Mouse (Mus musculus) heart, adult 10 weeks (tissue): ENCODE measurements around the gene Mt3. TPM values are rescaled to one million over a fixed set of nuclear protein-coding genes. Genes with fewer than 3 reads are reported as not detected.

ENCODE experiments used
- polyA plus RNA-seq: library from polyadenylated mRNA; stranded (reverse); fragments of 350-450 nt; fragmentation: Illumina TruSeq; extraction: RNeasy Lipid Tissue Mini Kit (QIAGEN cat#74804); gene quantifications from one replicate; pipeline ENCODE4 v1.2.3, GENCODE M21; 2014; ENCODE audit warnings: low read depth, low replicate concordance

Gene Mt3
- 8.0 TPM for polyA plus RNA-seq

GRCm38 (mm10) chr8:94152513-94153300 lies at the start of gene Mt3:
Gene Mt3, plus strand, starts transcription at chr8:94152607.

GRCm38 (mm10) chr8:94136933-94137332 lies 15.5 kb upstream of the Mt3 start, which contains the start of gene Mt4:
Gene Mt4, plus strand, starts transcription at chr8:94137197.

DNA sequence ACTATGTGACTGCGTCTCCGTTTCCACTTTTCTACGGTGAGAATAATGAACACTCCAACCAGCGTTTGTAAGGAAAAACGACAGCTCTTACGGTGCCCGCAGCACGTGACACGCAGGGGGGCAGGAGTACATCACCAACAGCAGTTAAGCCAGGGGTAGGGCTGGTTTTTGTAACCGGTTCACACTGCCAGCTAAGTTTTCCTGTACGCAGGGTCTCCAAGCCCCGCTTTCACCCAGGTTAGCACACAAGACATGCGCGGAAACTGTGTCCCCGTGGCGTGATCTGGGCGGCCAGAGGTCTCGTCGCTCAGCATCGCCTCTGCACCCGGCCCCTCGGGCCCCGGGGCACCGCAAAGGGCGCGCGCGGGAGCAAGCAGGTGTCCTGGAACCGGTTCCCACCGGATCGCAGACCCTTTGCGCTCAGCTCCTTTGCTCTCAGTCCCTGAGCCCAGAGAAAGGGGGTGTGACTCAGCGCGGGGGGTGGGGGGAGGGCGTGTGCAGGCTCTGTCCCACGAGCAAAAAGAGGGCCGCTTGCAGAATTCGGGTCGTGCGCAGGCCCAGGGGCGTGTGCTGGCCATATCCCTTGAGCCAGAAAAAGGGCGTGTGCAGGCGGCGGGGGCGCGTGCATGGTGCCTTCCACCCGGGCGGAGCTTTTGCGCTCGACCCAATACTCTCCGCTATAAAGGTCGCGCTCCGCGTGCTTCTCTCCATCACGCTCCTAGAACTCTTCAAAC lies 19.8 kb downstream of the Mt3 start, which contains the start of gene Mt2:
Mt2 (plus strand) TSS at position 590 of the 734 bp plus-strand sequence.

DNA sequence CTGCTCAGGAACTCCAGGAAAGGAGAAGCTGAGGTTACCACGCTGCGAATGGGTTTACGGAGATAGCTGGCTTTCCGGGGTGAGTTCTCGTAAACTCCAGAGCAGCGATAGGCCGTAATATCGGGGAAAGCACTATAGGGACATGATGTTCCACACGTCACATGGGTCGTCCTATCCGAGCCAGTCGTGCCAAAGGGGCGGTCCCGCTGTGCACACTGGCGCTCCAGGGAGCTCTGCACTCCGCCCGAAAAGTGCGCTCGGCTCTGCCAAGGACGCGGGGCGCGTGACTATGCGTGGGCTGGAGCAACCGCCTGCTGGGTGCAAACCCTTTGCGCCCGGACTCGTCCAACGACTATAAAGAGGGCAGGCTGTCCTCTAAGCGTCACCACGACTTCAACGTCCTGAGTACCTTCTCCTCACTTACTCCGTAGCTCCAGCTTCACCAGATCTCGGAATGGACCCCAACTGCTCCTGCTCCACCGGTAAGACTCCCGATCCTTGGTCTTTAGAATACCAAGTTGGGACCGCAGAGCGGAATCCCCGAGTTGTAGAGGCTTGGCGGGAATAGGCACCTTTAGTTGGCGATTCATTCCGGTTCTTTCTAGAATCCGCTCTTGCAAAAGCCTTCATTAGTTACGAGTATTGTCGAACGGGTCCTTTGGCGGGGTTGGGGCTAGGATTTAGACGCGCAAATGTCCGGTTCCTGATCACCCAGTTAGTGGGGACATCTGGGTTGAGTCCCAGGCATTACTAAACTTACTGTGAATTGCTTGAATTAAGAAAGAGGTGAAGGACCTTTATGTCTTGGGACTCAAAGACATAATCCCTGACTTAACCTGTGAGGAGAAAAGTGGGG lies 26.7 kb downstream of the Mt3 start, which contains the start of gene Mt1:
Mt1 (plus strand) TSS at position 226 of the 856 bp plus-strand sequence.

Other genes starting within 250 kb of the Mt3 start
- 89.5 TPM for gene Amfr, start 139.8 kb upstream of the Mt3 start, polyA plus RNA-seq
- 21.4 TPM for gene Nudt21, start 115.6 kb upstream of the Mt3 start, polyA plus RNA-seq
- 17.9 TPM for gene Ogfod1, start 115.4 kb upstream of the Mt3 start, polyA plus RNA-seq
- gene Bbs2, start 53.7 kb upstream of the Mt3 start, polyA plus RNA-seq: 18.9 TPM
- not detected for gene Mt4, start 15.4 kb upstream of the Mt3 start, polyA plus RNA-seq
- 100 TPM for gene Mt2, start 20.1 kb downstream of the Mt3 start, polyA plus RNA-seq
- 405 TPM for gene Mt1, start 26.5 kb downstream of the Mt3 start, polyA plus RNA-seq
- 17.2 TPM for gene Nup93, start 62.0 kb downstream of the Mt3 start, polyA plus RNA-seq
- gene Slc12a3, start 176.6 kb downstream of the Mt3 start, polyA plus RNA-seq: 1.7 TPM
- 213 TPM for gene Herpud1, start 233.8 kb downstream of the Mt3 start, polyA plus RNA-seq